Mouse (Mus musculus) erythroid progenitor cell, adult 5-6 weeks (primary cell): Measurements from ENCODE around the gene Urad. TPM values are rescaled to one million over a fixed set of nuclear protein-coding genes. Genes with fewer than 3 reads are reported as not detected.

ENCODE experiments used
- ATAC-seq: replicated peaks from 2 replicates; pipeline ENCODE4 v1.8.0; 2016; ENCODE audit warnings: moderate number of reproducible peaks, mild to moderate bottlenecking, moderate TSS enrichment, inconsistent platforms; ENCODE audit not compliant: poor library complexity, low FRiP score, severe bottlenecking
- total RNA-seq, 2 experiments: library from RNA; stranded (forward) in 1 of 2; stranded (reverse) in 1 of 2; fragments of 150-400 nt in 1 of 2; fragments of 186-747, 209-891 nt in 1 of 2; gene quantifications; 2 replicates each; pipeline versions ENCODE4 v1.2.3 to v1.2.4; 2015 to 2017; ENCODE audit warnings: low replicate concordance in 2 of 2

Gene Urad
- total RNA-seq, 2 experiments from 2014 or later: not detected

DNA sequence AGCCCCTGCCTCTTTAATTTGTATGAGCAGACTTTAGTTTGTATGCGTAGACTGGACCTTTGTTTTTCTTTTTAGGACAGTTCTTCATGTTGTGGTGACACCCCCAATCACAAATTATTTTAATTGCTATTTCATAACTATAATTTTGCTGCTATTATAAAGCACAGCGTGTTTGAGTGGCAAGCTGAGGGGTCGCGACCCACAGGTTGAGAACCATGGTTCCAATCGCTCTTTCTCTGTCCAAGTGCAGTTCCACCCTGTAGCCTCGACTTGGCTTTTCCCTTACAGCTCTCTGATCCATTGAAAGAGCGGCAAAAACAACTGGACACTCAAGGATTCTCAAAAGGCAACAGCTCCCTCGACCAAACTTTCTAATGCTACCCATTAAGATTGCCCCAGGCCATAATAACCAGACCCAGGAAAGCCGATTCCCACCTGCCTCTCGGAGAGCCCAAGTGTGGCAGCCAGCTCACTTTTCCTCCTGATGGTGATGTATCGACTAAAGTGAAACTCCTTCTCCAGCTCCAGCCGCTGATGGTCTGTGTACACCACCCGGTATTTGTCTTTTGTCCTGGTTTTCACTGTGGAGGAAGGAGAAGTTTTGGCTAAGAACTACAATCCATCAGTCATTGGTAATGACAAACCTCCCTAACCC, 19.4 kb downstream of the Urad start:
- ATAC-seq: no peak

DNA sequence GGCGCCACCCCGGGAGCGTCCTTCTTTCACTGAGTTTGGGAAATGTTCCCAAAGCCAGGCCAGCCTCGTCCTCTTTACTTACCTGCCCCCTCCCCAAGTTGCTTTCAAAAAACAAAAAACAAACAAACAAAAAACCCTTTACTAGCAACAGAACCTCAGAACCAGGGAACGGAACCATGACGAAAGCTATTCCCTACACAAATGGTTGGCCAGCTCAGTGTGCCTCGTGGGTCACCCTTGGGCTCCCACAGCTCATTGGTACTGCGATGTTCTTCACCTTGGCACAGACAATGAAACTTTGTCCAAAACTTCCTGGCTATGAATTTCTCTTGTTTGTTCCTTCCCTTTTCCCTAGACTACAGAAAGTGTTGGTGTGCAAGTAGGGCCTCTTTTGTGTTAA, 20.1 kb downstream of the Urad start:
- ATAC-seq: no peak

GRCm38 (mm10) chr5:147301781-147302070, 20.5 kb downstream of the Urad start:
- ATAC-seq: no peak

- ATAC-seq: no peak
These were observed 21.1 kb downstream of the Urad start for GRCm38 (mm10) chr5:147300917-147301780.

DNA sequence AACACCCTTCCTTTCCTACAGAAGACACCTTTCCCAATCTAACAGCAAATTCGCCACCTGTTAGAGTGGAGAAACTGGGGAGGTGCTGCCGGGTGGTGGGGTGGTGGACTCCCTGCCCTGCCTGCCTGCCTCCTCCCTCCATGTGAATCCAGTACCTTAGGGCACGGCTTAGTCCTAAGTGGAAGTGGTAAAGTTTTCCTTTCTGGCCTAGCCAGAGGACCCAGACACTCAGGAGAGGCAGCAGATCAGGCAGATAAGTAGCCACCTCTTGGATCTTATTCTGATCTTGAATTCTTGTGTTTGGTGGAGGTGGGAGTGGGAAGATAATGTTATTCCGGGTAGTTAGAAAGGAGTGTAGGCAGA, 22.3 kb downstream of the Urad start:
- ATAC-seq: no peak

DNA sequence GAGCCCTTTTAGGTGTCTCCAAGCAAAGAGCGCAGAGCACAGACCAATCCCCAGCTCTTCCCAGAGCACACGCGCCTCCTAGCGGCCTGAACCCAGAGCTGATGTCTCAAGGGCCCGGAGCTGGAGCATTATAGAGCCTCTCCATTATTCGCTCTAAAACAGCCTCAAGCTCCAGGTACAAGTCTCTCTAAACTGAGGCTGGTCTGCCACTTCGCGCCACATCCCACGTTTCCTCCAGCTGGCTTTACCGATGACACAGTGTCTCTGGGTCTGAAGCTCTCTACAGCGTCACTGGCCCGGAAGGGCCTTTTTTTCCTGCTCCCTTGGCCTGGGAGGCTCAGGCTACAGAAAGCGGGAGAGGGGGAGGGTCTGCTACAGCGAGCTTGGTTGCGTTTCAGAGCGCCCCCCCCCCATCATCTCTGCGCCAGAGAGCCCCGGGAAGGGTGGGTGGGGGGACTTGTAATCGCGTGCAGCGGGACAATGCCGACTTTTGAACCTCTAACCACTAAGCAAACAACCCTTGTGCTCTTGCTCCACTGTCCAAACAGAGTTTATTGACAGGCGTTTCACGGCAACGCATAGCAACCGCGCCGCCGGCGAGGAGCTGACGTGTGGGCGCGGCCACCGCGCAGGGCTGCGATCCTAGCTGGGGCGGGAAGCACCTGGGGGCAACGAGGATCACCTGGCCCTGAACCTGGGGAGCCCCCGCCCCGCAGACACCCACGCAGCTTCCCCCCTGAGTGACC, 22.8 kb downstream of the Urad start:
- no peak for ATAC-seq

GRCm38 (mm10) chr5:147297249-147297648, 25.0 kb downstream of the Urad start:
- ATAC-seq: no peak

DNA sequence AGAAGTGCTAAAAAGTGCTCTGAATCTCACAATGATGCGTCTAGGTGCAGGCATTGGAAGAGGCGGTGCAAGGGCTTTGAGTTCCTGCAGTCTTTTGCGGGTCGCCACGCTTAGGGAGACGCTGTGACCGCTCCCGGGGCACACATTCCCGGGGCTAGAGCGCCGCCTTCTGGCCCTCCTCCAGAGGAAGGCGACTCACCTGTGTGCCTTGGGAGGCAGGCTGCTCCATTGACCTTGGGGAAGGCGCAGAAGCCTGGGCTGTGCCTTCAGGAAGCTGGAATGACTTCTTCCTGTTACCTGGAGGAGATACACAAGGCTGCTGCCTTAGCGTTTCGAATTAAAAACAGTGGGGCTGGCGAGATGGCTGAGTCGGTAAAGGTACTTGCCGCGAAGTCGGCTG, 28.1 kb downstream of the Urad start:
- ATAC-seq: no peak

- ATAC-seq: 0 out of 2 replicates have a peak, but pooled peaks have one; percentile 49
These were observed 28.9 kb downstream of the Urad start for GRCm38 (mm10) chr5:147293127-147293910.

GRCm38 (mm10) chr5:147292506-147293120, 29.6 kb downstream of the Urad start:
- ATAC-seq: no peak

DNA sequence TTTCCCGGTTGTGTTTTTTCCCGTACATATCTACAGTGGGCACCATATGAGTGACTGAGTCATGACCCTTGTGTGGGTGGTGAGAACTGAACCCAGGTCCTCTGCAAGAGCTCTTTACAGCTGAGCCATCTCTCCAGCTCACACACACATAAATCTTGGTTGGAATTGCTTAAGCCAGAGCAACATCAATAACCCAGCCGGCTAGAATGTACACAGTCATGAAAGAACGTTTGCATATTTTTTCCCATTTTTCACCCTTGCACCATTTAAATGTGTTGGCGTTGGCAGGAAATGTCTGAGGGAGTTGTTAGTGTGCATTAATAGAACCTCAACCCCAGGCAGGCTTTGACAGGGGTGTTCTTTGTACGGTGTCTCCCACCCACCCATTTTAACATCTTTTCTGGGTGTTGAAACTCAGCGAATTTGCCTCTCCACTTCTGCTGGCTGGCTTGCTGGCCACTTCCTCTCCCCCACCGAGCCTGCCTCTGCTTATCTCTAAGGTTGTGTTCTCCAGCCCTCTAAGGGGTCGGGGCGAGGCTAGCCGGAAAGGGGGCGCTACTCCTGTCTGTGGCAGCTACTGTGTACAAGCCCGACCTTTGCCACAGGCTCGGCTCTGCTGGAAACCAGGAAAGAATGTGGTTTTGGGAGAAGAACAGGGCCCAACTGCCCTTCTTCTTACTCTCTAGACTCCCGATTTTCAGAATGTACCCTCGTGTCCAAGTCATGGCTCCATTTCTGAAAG, 30.3 kb downstream of the Urad start:
- no peak for ATAC-seq

GRCm38 (mm10) chr5:147284365-147284764, 37.9 kb downstream of the Urad start:
- ATAC-seq: no peak

GRCm38 (mm10) chr5:147277547-147277925, 44.7 kb downstream of the Urad start:
- no peak for ATAC-seq

DNA sequence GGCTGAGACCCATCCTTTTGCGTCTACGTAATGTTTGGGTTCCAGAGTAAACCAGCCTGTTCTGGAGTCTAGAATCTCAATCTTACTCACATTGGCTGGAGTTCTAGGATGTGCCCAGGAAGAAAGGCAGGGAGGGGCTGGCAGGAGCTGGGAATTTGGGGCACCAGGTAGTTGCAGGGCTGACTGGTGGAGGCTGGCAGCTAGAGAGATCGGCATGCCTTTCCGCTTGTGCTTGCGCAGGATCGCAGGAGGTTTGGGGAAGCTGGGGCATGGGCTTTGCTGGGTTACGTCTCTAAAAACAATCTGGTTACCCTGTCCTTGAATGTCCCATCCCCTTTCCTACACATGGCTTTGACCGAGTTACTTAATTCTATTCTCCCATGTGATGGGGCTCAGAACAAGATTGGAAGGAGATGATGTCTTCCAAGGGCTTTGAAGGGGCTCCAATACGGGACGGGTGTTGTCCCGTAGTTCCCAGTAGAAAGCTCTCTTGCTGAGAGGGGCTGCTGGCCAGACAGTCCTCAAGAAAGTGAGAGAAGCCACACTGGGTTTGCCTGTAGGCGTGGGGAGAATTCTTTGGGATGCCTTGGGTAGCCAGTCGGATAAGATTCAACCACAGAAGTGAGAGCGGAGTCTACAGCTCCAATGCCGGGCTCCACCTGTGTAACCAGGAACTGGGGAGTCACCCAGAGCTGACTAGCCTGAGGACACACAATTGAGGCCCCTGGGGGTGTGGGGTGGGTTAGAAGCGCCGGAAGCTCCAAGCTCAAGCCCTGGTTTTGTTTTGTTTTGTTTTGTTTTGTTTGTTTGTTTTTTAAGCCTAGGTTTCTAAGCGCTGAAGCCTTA, 45.3 kb downstream of the Urad start:
- no peak for ATAC-seq

GRCm38 (mm10) chr5:147275761-147276160, 46.5 kb downstream of the Urad start:
- no peak for ATAC-seq

DNA sequence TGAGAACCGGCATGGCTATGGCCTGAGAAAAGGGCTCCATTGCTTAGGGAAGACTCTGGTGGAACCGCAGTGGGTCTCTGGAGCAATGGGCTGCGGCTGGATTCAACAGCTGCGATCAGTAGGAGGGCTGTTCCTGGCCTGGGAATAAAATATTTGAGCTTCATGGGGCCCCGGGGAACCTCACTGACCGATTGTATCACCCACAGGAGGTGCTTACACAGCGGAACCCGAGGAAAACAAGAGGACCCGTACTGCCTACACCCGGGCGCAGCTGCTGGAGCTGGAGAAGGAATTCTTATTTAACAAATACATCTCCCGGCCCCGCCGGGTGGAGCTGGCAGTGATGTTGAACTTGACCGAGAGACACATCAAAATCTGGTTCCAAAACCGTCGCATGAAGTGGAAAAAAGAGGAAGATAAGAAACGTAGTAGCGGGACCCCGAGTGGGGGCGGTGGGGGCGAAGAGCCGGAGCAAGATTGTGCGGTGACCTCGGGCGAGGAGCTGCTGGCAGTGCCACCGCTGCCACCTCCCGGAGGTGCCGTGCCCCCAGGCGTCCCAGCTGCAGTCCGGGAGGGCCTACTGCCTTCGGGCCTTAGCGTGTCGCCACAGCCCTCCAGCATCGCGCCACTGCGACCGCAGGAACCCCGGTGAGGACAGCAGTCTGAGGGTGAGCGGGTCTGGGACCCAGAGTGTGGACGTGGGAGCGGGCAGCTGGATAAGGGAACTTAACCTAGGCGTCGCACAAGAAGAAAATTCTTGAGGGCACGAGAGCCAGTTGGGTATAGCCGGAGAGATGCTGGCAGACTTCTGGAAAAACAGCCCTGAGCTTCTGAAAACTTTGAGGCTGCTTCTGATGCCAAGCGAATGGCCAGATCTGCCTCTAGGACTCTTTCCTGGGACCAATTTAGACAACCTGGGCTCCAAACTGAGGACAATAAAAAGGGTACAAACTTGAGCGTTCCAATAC, 47.8 kb downstream of the Urad start:
- ATAC-seq: no peak

DNA sequence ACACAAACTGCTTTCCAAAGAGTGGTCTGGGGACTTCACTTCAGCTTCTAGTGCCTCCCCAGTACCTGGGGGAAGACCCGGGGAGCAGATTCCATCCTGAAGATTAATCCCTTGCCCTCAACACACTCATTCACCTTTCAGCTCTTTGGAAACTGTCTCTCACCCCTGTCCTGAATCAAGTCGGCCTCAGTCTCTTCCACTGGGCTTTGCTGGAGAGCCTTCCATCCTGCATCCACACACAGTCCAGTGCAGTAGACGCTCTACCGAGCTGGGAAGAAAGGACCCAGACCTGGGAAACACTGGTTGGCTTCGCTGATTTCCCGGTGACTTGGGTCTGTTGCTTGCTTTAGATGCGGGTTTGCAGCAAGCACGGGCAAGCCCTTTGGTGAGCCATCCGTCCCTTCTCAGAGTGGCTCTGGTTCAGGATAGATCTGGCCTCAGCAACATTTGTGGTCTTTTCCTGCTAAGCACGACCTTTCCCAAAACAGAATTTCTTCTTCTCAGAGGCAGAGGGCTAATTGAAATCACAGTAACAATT, 49.4 kb downstream of the Urad start:
- ATAC-seq: no peak
